Mouse (Mus musculus) CH12.LX (cell line): Measurements from ENCODE around the gene Rnf144a. TPM values are rescaled to one million over a fixed set of nuclear protein-coding genes. Genes with fewer than 3 reads are reported as not detected.

Source experiments
- DNase-seq: peaks from one replicate; pipeline ENCODE4 v3.0.0-alpha.2; 2013; ENCODE audit errors: extremely low read depth
- H3K27ac ChIP-seq: 2 replicates; pipeline ENCODE4 v1.5.1; 2012; ENCODE audit warnings: low read depth, mild to moderate bottlenecking, control low read depth, moderate library complexity; ENCODE audit not compliant: insufficient read depth
- H3K27me3 ChIP-seq: replicated peaks from 2 replicates; pipeline ENCODE3; 2012; ENCODE audit warnings: inconsistent platforms
- H3K36me3 ChIP-seq, 2 experiments: replicated peaks in 1 of 2; 2 replicates each; pipeline versions ENCODE3 to v1.6.1; 2012; ENCODE audit warnings: inconsistent platforms in 1 of 2, low read length in 1 of 2, mild to moderate bottlenecking in 1 of 2, mixed read lengths in 1 of 2, moderate library complexity in 1 of 2; ENCODE audit not compliant: control insufficient read depth in 1 of 2, insufficient read depth in 1 of 2
- H3K4me1 ChIP-seq, 2 experiments: 2 replicates each; pipeline ENCODE4 v1.6.1; 2012; ENCODE audit warnings: inconsistent platforms in 1 of 2, moderate library complexity in 1 of 2; ENCODE audit not compliant: insufficient read depth in 2 of 2, control insufficient read depth in 1 of 2
- H3K4me2 ChIP-seq: 2 replicates; pipeline ENCODE4 v1.6.1; 2012; ENCODE audit warnings: low read depth, mild to moderate bottlenecking, control low read depth; ENCODE audit not compliant: poor library complexity, insufficient read depth, severe bottlenecking
- H3K4me3 ChIP-seq, 3 experiments: fragments of 150-350 bp in 1 of 3; sonication (generic) in 1 of 3; replicated peaks in 1 of 3; 2 replicates each; pipeline versions ENCODE3 to v1.5.1; 2011 to 2012; ENCODE audit warnings: low read depth in 2 of 3, low read length in 2 of 3, mild to moderate bottlenecking in 2 of 3, moderate library complexity in 2 of 3, control low read depth in 1 of 3, improper control_type of control experiment in 1 of 3, inconsistent platforms in 1 of 3, mixed read lengths in 1 of 3; ENCODE audit not compliant: poor library complexity in 1 of 3
- H3K79me2 ChIP-seq: replicated peaks from 2 replicates; pipeline ENCODE4 v1.6.1; 2012; ENCODE audit warnings: mild to moderate bottlenecking, moderate library complexity; ENCODE audit not compliant: control insufficient read depth, poor library complexity, insufficient read depth, severe bottlenecking; ENCODE audit errors: extremely low read depth
- H3K9ac ChIP-seq: 2 replicates; pipeline ENCODE4 v1.6.1; 2012; ENCODE audit warnings: low read depth, mild to moderate bottlenecking, control low read depth, moderate library complexity; ENCODE audit not compliant: insufficient read depth
- H3K9me3 ChIP-seq: replicated peaks from 2 replicates; pipeline ENCODE3; 2012; ENCODE audit warnings: low read length, inconsistent platforms, mixed read lengths
- CHD1 ChIP-seq: IDR thresholded peaks from 2 replicates; pipeline ENCODE4 v1.6.1; 2012; ENCODE audit warnings: low read depth, low read length, improper control_type of control experiment, inconsistent platforms
- CHD2 ChIP-seq: IDR thresholded peaks from 2 replicates; pipeline ENCODE4 v1.6.1; 2011; ENCODE audit warnings: low read length, improper control_type of control experiment
- E2F4 ChIP-seq: IDR thresholded peaks from 2 replicates; pipeline ENCODE4 v1.6.1; 2011; ENCODE audit warnings: low read depth, low read length, improper control_type of control experiment; ENCODE audit not compliant: insufficient replicate concordance
- ELF1 ChIP-seq: IDR thresholded peaks from 2 replicates; pipeline ENCODE4 v1.6.1; 2014; ENCODE audit warnings: low read depth, mild to moderate bottlenecking, inconsistent platforms, low read length, improper control_type of control experiment
- ETS1 ChIP-seq: conservative IDR thresholded peaks from 2 replicates; pipeline ENCODE4 v1.6.1; 2012; ENCODE audit warnings: low read depth, mild to moderate bottlenecking, inconsistent platforms, low read length, improper control_type of control experiment, moderate library complexity
- HCFC1 ChIP-seq: IDR thresholded peaks from 2 replicates; pipeline ENCODE4 v1.6.1; 2012; ENCODE audit warnings: low read depth, mild to moderate bottlenecking, inconsistent platforms, low read length, improper control_type of control experiment
- IRF4 ChIP-seq: IDR thresholded peaks from 2 replicates; pipeline ENCODE4 v1.6.1; 2014; ENCODE audit warnings: low read depth, mild to moderate bottlenecking, inconsistent platforms, low read length, improper control_type of control experiment
- JUND ChIP-seq: conservative IDR thresholded peaks from 2 replicates; pipeline ENCODE4 v1.6.1; 2011; ENCODE audit warnings: low read depth, low read length, improper control_type of control experiment
- KAT2A ChIP-seq: IDR thresholded peaks from 2 replicates; pipeline ENCODE4 v1.6.1; 2012; ENCODE audit warnings: low read length, improper control_type of control experiment, inconsistent platforms; ENCODE audit not compliant: insufficient replicate concordance
- MXI1 ChIP-seq: IDR thresholded peaks from 2 replicates; pipeline ENCODE4 v1.6.1; 2011; ENCODE audit warnings: mild to moderate bottlenecking, low read depth, low read length, improper control_type of control experiment
- NELFE ChIP-seq: IDR thresholded peaks from 2 replicates; pipeline ENCODE4 v1.6.1; 2011; ENCODE audit warnings: low read depth, low read length, improper control_type of control experiment
- NRF1 ChIP-seq: IDR thresholded peaks from 2 replicates; pipeline ENCODE4 v1.6.1; 2014; ENCODE audit warnings: low read depth, mild to moderate bottlenecking, inconsistent platforms, low read length, improper control_type of control experiment, moderate library complexity
- PAX5 ChIP-seq: IDR thresholded peaks from 2 replicates; pipeline ENCODE4 v1.6.1; 2012; ENCODE audit warnings: low read length, inconsistent platforms, mixed read lengths
- SIN3A ChIP-seq: IDR thresholded peaks from 2 replicates; pipeline ENCODE4 v1.6.1; 2012; ENCODE audit warnings: low read length, improper control_type of control experiment, inconsistent platforms
- USF1 ChIP-seq: IDR thresholded peaks from 2 replicates; pipeline ENCODE4 v1.6.1; 2014; ENCODE audit warnings: low read depth, mild to moderate bottlenecking, inconsistent platforms, low read length, improper control_type of control experiment
- USF2 ChIP-seq: conservative IDR thresholded peaks from 2 replicates; pipeline ENCODE4 v1.6.1; 2011; ENCODE audit warnings: low read depth, low read length, improper control_type of control experiment
- ZC3H11A ChIP-seq: IDR thresholded peaks from 2 replicates; pipeline ENCODE4 v1.6.1; 2012; ENCODE audit warnings: low read depth, mild to moderate bottlenecking, inconsistent platforms, low read length, improper control_type of control experiment
- ZNF384 ChIP-seq: IDR thresholded peaks from 2 replicates; pipeline ENCODE4 v1.6.1; 2012; ENCODE audit warnings: low read depth, low read length, improper control_type of control experiment, inconsistent platforms
- dilution Hi-C: fragments of 300-500 bp; cut with MboI; formaldehyde crosslinking; loops from 2 replicates; pipeline ENCODE4 v1.14.3; 2020; ENCODE audit warnings: low sequenced_read_pairs; ENCODE audit not compliant: extremely low pct_unique_long_range_greater_than_20kb, extremely low pct_ligation_motif_present
- in situ Hi-C: fragments of 300-500 bp; cut with MboI; formaldehyde crosslinking; loops from 3 replicates; pipeline ENCODE4 v1.14.3; 2019; ENCODE audit warnings: low sequenced_read_pairs, low pct_ligation_motif_present, low pct_unique_long_range_greater_than_20kb, mixed read lengths
- polyA plus RNA-seq: library from polyadenylated mRNA; unstranded; fragments of >175 nt; gene quantifications from 2 replicates; pipeline ENCODE4 v1.2.1, GENCODE M21; 2012; ENCODE audit warnings: low read depth; ENCODE audit not compliant: insufficient read length
- total RNA-seq, 2 experiments: library from RNA; depleted of rRNA; stranded (reverse); fragments of 300-350 nt in 1 of 2; fragments of >200 nt in 1 of 2; gene quantifications; 2 replicates each; pipeline ENCODE4 v1.2.3; 2012 to 2014

Gene Rnf144a
- total and polyA plus RNA-seq, 3 experiments: 0.04 to 0.57 (median 0.52) TPM

DNA sequence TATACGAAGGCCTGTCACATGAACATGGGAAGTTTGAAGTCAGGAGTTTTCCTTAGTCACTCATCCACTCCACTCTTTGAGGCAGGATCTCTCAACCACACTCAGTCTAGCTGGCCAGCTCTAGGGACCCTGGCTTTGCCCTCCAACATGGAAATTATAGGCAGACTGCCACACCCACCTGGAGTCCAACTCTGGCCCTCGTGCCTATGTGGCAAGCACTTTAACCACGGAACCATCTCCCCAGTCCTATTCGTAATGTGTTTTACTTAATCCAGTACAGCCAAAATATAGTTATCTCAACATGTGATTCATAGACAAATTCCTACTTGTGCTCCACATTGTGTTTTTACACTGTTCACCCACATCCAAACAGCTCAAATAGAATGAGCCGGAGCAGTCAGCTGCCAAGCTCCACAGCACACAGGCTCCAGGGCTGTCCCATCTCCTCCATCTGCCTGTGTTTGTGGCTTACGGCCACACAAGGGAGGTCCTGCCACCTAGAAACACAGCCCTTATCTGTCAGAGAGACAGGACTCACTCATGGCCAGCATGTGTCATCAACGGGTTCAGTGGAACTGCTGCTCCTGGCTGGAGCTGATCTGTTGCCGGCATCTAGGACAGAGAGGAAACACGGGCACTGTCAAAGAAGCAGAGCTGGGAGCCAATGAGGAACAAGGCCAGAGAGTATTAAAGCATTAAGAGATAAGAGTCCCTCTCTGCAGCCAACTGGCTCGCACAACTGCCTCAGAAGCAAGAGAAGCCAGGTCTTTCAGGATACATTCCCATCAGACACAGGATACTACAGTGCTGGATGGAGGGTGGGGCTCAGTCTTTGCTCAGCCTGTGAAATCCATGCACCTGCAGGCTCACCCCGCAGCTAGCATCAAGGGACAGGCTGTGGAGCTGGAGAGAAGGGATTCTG lies 10.0 kb downstream of the Rnf144a start:
- DNase-seq: no peak
- no peaks in the 10 kb centered on the region for H3K36me3 ChIP-seq
- no peak for TF ChIP-seq KAT2A
- no peak for TF ChIP-seq CHD1
- TF ChIP-seq ELF1: no peak
- no peak for TF ChIP-seq USF2
- TF ChIP-seq E2F4: no peak
- TF ChIP-seq IRF4: no peak
- no peak for TF ChIP-seq ETS1
- TF ChIP-seq ZC3H11A: no peak
- TF ChIP-seq JUND: no peak

DNA sequence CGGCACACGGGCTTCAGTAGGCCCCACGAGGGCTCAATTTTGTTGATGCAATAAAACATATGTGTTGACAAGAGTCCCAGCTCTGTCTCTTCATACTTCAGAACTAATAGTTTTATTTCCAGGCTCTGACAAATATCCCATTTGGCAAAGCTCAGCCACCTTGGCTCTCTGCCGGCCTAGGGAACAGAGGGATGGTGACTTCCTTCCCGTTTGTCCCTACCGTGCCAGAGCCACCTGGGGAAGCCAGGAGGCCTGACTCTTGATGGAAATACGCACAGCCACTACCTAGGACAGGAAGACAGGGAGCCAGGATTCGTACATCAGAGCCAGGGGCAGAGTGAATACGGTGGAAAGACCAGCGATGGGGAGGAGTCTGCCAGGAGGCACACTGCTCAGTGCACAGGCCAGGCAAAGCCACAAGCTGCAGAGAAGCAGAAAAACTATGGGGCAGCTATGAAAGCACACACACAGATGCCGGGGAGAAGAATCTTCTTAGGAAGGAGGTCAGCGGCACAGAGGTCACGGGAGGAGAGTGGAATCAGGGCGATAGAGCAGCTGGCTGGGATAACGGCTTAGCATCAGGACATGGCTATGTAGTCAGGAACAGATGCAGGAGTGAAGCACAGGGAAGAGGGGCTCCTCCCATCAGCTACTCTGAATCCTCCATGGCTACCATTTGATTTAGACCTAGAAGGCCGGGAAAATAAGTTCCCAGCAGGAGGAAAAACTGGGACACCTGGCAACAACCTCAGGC lies 11.5 kb downstream of the Rnf144a start:
- dilution Hi-C loops: no loop called here
- Histone ChIP-seq H3K27ac (no peak overlapping the region), H3K4me3 (no peak overlapping the region), H3K4me2 (no peak overlapping the region), H3K79me2 (no peaks in the 10 kb centered on the region), H3K4me1 (peaks cover 0 to 13% of the 10 kb centered on the region in 2 experiments; a peak in 2 of 4 replicates), H3K9ac (no peak overlapping the region), H3K27me3 (no peaks in the 10 kb centered on the region), H3K36me3 (no peaks in the 10 kb centered on the region), H3K9me3 (no peaks in the 10 kb centered on the region)
- no peak for DNase-seq
- in situ Hi-C loops: no loop called here
- TF ChIP-seq SIN3A (no peak), NRF1 (no peak), NELFE (no peak), CHD2 (no peak), ELF1 (no peak), PAX5 (no peak), HCFC1 (no peak), MXI1 (no peak), E2F4 (no peak), USF1 (no peak), ZNF384 (no peak)

More for the DNA sequence above, 10.0 kb downstream of the Rnf144a start:
- dilution Hi-C loops: no loop called here
- Histone ChIP-seq H3K4me2 (no peak overlapping the region), H3K9me3 (no peaks in the 10 kb centered on the region), H3K27ac (no peak overlapping the region), H3K27me3 (no peaks in the 10 kb centered on the region), H3K4me1 (peaks cover 0 to 13% of the 10 kb centered on the region in 2 experiments; a peak in 2 of 4 replicates), H3K79me2 (no peaks in the 10 kb centered on the region), H3K9ac (no peak overlapping the region), H3K4me3 (no peak overlapping the region)
- in situ Hi-C loops: no loop called here
